Mouse (Mus musculus) CH12.LX (cell line): ENCODE results near the gene Itgam. TPM values are rescaled to one million over a fixed set of nuclear protein-coding genes. Genes with fewer than 3 reads are reported as not detected.

ENCODE experiments used
- DNase-seq: peaks from one replicate; pipeline ENCODE4 v3.0.0-alpha.2; 2013; ENCODE audit errors: extremely low read depth
- H3K27ac ChIP-seq: 2 replicates; pipeline ENCODE4 v1.5.1; 2012; ENCODE audit warnings: low read depth, mild to moderate bottlenecking, control low read depth, moderate library complexity; ENCODE audit not compliant: insufficient read depth
- H3K27me3 ChIP-seq: replicated peaks from 2 replicates; pipeline ENCODE3; 2012; ENCODE audit warnings: inconsistent platforms
- H3K36me3 ChIP-seq, 2 experiments: replicated peaks in 1 of 2; 2 replicates each; pipeline versions ENCODE3 to v1.6.1; 2012; ENCODE audit warnings: inconsistent platforms in 1 of 2, low read length in 1 of 2, mild to moderate bottlenecking in 1 of 2, mixed read lengths in 1 of 2, moderate library complexity in 1 of 2; ENCODE audit not compliant: control insufficient read depth in 1 of 2, insufficient read depth in 1 of 2
- H3K4me1 ChIP-seq, 2 experiments: 2 replicates each; pipeline ENCODE4 v1.6.1; 2012; ENCODE audit warnings: inconsistent platforms in 1 of 2, moderate library complexity in 1 of 2; ENCODE audit not compliant: insufficient read depth in 2 of 2, control insufficient read depth in 1 of 2
- H3K4me2 ChIP-seq: 2 replicates; pipeline ENCODE4 v1.6.1; 2012; ENCODE audit warnings: low read depth, mild to moderate bottlenecking, control low read depth; ENCODE audit not compliant: poor library complexity, insufficient read depth, severe bottlenecking
- H3K4me3 ChIP-seq, 3 experiments: fragments of 150-350 bp in 1 of 3; sonication (generic) in 1 of 3; replicated peaks in 1 of 3; 2 replicates each; pipeline versions ENCODE3 to v1.5.1; 2011 to 2012; ENCODE audit warnings: low read depth in 2 of 3, low read length in 2 of 3, mild to moderate bottlenecking in 2 of 3, moderate library complexity in 2 of 3, control low read depth in 1 of 3, improper control_type of control experiment in 1 of 3, inconsistent platforms in 1 of 3, mixed read lengths in 1 of 3; ENCODE audit not compliant: poor library complexity in 1 of 3
- H3K79me2 ChIP-seq: replicated peaks from 2 replicates; pipeline ENCODE4 v1.6.1; 2012; ENCODE audit warnings: mild to moderate bottlenecking, moderate library complexity; ENCODE audit not compliant: control insufficient read depth, poor library complexity, insufficient read depth, severe bottlenecking; ENCODE audit errors: extremely low read depth
- H3K9ac ChIP-seq: 2 replicates; pipeline ENCODE4 v1.6.1; 2012; ENCODE audit warnings: low read depth, mild to moderate bottlenecking, control low read depth, moderate library complexity; ENCODE audit not compliant: insufficient read depth
- H3K9me3 ChIP-seq: replicated peaks from 2 replicates; pipeline ENCODE3; 2012; ENCODE audit warnings: low read length, inconsistent platforms, mixed read lengths
- CHD1 ChIP-seq: IDR thresholded peaks from 2 replicates; pipeline ENCODE4 v1.6.1; 2012; ENCODE audit warnings: low read depth, low read length, improper control_type of control experiment, inconsistent platforms
- CHD2 ChIP-seq: IDR thresholded peaks from 2 replicates; pipeline ENCODE4 v1.6.1; 2011; ENCODE audit warnings: low read length, improper control_type of control experiment
- CTCF ChIP-seq, 2 experiments: IDR thresholded peaks in 1 of 2; conservative IDR thresholded peaks in 1 of 2; 2 replicates each; pipeline ENCODE4 v1.5.1; 2011 to 2012; ENCODE audit warnings: low read depth in 2 of 2, low read length in 2 of 2, improper control_type of control experiment in 1 of 2, inconsistent platforms in 1 of 2, mild to moderate bottlenecking in 1 of 2, moderate library complexity in 1 of 2
- E2F4 ChIP-seq: IDR thresholded peaks from 2 replicates; pipeline ENCODE4 v1.6.1; 2011; ENCODE audit warnings: low read depth, low read length, improper control_type of control experiment; ENCODE audit not compliant: insufficient replicate concordance
- ELF1 ChIP-seq: IDR thresholded peaks from 2 replicates; pipeline ENCODE4 v1.6.1; 2014; ENCODE audit warnings: low read depth, mild to moderate bottlenecking, inconsistent platforms, low read length, improper control_type of control experiment
- EP300 ChIP-seq: IDR thresholded peaks from 2 replicates; pipeline ENCODE4 v1.6.1; 2011; ENCODE audit warnings: low read length, improper control_type of control experiment
- GABPA ChIP-seq: IDR thresholded peaks from 2 replicates; pipeline ENCODE4 v1.6.1; 2012; ENCODE audit warnings: low read depth, low read length, improper control_type of control experiment, inconsistent platforms; ENCODE audit not compliant: insufficient replicate concordance
- IRF4 ChIP-seq: IDR thresholded peaks from 2 replicates; pipeline ENCODE4 v1.6.1; 2014; ENCODE audit warnings: low read depth, mild to moderate bottlenecking, inconsistent platforms, low read length, improper control_type of control experiment
- JUN ChIP-seq: IDR thresholded peaks from 2 replicates; pipeline ENCODE4 v1.6.1; 2011; ENCODE audit warnings: low read depth, mild to moderate bottlenecking, low read length, improper control_type of control experiment, moderate library complexity; ENCODE audit not compliant: insufficient read depth
- JUND ChIP-seq: conservative IDR thresholded peaks from 2 replicates; pipeline ENCODE4 v1.6.1; 2011; ENCODE audit warnings: low read depth, low read length, improper control_type of control experiment
- MAX ChIP-seq: IDR thresholded peaks from 2 replicates; pipeline ENCODE4 v1.6.1; 2011; ENCODE audit warnings: low read length, improper control_type of control experiment
- MEF2A ChIP-seq: IDR thresholded peaks from 2 replicates; pipeline ENCODE4 v1.6.1; 2014; ENCODE audit warnings: low read depth, mild to moderate bottlenecking, inconsistent platforms, low read length, improper control_type of control experiment, borderline replicate concordance
- PAX5 ChIP-seq: IDR thresholded peaks from 2 replicates; pipeline ENCODE4 v1.6.1; 2012; ENCODE audit warnings: low read length, inconsistent platforms, mixed read lengths
- POLR2A ChIP-seq: IDR thresholded peaks from 2 replicates; pipeline ENCODE4 v1.6.1; 2011; ENCODE audit warnings: low read depth, mild to moderate bottlenecking, improper control_type of control experiment, low read length
- POLR2AphosphoS2 ChIP-seq: IDR thresholded peaks from 2 replicates; pipeline ENCODE4 v1.6.1; 2011; ENCODE audit warnings: low read depth, low read length, improper control_type of control experiment
- RAD21 ChIP-seq: IDR thresholded peaks from 2 replicates; pipeline ENCODE4 v1.6.1; 2011; ENCODE audit warnings: low read depth, mild to moderate bottlenecking, low read length, improper control_type of control experiment, moderate library complexity
- RCOR1 ChIP-seq: conservative IDR thresholded peaks from 2 replicates; pipeline ENCODE4 v1.6.1; 2012; ENCODE audit warnings: low read depth, mild to moderate bottlenecking, inconsistent platforms, low read length, improper control_type of control experiment
- SIN3A ChIP-seq: IDR thresholded peaks from 2 replicates; pipeline ENCODE4 v1.6.1; 2012; ENCODE audit warnings: low read length, improper control_type of control experiment, inconsistent platforms
- SMC3 ChIP-seq: IDR thresholded peaks from 2 replicates; pipeline ENCODE4 v1.6.1; 2011; ENCODE audit warnings: low read depth, low read length, improper control_type of control experiment
- TBP ChIP-seq: conservative IDR thresholded peaks from 2 replicates; pipeline ENCODE4 v1.6.1; 2011; ENCODE audit warnings: low read depth, low read length, improper control_type of control experiment
- USF2 ChIP-seq: conservative IDR thresholded peaks from 2 replicates; pipeline ENCODE4 v1.6.1; 2011; ENCODE audit warnings: low read depth, low read length, improper control_type of control experiment
- ZC3H11A ChIP-seq: IDR thresholded peaks from 2 replicates; pipeline ENCODE4 v1.6.1; 2012; ENCODE audit warnings: low read depth, mild to moderate bottlenecking, inconsistent platforms, low read length, improper control_type of control experiment
- ZMIZ1 ChIP-seq: IDR thresholded peaks from 2 replicates; pipeline ENCODE4 v1.6.1; 2012; ENCODE audit warnings: low read depth, mild to moderate bottlenecking, inconsistent platforms, low read length, improper control_type of control experiment
- ZNF384 ChIP-seq: IDR thresholded peaks from 2 replicates; pipeline ENCODE4 v1.6.1; 2012; ENCODE audit warnings: low read depth, low read length, improper control_type of control experiment, inconsistent platforms
- dilution Hi-C: fragments of 300-500 bp; cut with MboI; formaldehyde crosslinking; loops from 2 replicates; pipeline ENCODE4 v1.14.3; 2020; ENCODE audit warnings: low sequenced_read_pairs; ENCODE audit not compliant: extremely low pct_unique_long_range_greater_than_20kb, extremely low pct_ligation_motif_present
- in situ Hi-C: fragments of 300-500 bp; cut with MboI; formaldehyde crosslinking; loops from 3 replicates; pipeline ENCODE4 v1.14.3; 2019; ENCODE audit warnings: low sequenced_read_pairs, low pct_ligation_motif_present, low pct_unique_long_range_greater_than_20kb, mixed read lengths
- polyA plus RNA-seq: library from polyadenylated mRNA; unstranded; fragments of >175 nt; gene quantifications from 2 replicates; pipeline ENCODE4 v1.2.1, GENCODE M21; 2012; ENCODE audit warnings: low read depth; ENCODE audit not compliant: insufficient read length
- total RNA-seq, 2 experiments: library from RNA; depleted of rRNA; stranded (reverse); fragments of 300-350 nt in 1 of 2; fragments of >200 nt in 1 of 2; gene quantifications; 2 replicates each; pipeline ENCODE4 v1.2.3; 2012 to 2014

The Itgam gene
- total and polyA plus RNA-seq, 3 experiments = 0.13 to 1.1 (median 0.48) TPM

GRCm38 (mm10) chr7:128071816-128072215 is 9.4 kb downstream of the Itgam start:
- H3K9ac ChIP-seq = no peak overlapping the region
- H3K27ac ChIP-seq = no peak overlapping the region
- no peaks in the 10 kb centered on the region for H3K36me3 ChIP-seq
- H3K79me2 ChIP-seq = no peaks in the 10 kb centered on the region
- H3K27me3 ChIP-seq = no peaks in the 10 kb centered on the region
- dilution Hi-C loops = no loop called here
- H3K4me3 ChIP-seq = no peak overlapping the region
- peaks cover 2 to 19% of the 10 kb centered on the region in 2 experiments; a peak in 2 of 4 replicates for H3K4me1 ChIP-seq
- no peak overlapping the region for H3K4me2 ChIP-seq
- TF ChIP-seq CTCF (conservative IDR thresholded peaks at IDR 0.05 in 1 of 2, IDR thresholded peaks at IDR 0.05 in 1 of 2; ENCODE audit: low read depth in 2 of 2, low read length in 2 of 2) (no peak), JUN (no peak), JUND (no peak)
- in situ Hi-C loops = no loop called here
- H3K9me3 ChIP-seq = no peaks in the 10 kb centered on the region
- no peak for DNase-seq

- no peaks in the 10 kb centered on the region for H3K79me2 ChIP-seq
- H3K36me3 ChIP-seq = no peaks in the 10 kb centered on the region
- H3K4me2 ChIP-seq = no peak overlapping the region
- no peak overlapping the region for H3K9ac ChIP-seq
- peaks cover 0 to 5% of the 10 kb centered on the region in 2 experiments; a peak in 2 of 4 replicates for H3K4me1 ChIP-seq
- H3K9me3 ChIP-seq = no peaks in the 10 kb centered on the region
- TF ChIP-seq CHD2 (peak; percentile 57), CHD1 (no peak)
- H3K27ac ChIP-seq = no peak overlapping the region
- no peak for DNase-seq
- peaks cover 5% of the 10 kb centered on the region for H3K27me3 ChIP-seq
- no peak overlapping the region for H3K4me3 ChIP-seq
- in situ Hi-C loops = no loop called here
- dilution Hi-C loops = no loop called here
Observed at GRCm38 (mm10) chr7:128080012-128080411, 17.6 kb downstream of the Itgam start.

- Histone ChIP-seq H3K27me3 (peaks cover 11% of the 10 kb centered on the region), H3K4me2 (no peak overlapping the region), H3K27ac (no peak overlapping the region), H3K9me3 (no peaks in the 10 kb centered on the region), H3K4me3 (no peak overlapping the region), H3K4me1 (peaks cover 0 to 7% of the 10 kb centered on the region in 2 experiments; a peak in 2 of 4 replicates), H3K36me3 (no peaks in the 10 kb centered on the region), H3K9ac (no peak overlapping the region), H3K79me2 (no peaks in the 10 kb centered on the region)
- in situ Hi-C loops (no loop called here), dilution Hi-C loops (no loop called here)
- TF ChIP-seq POLR2A = no peak
- no peak for TF ChIP-seq SIN3A
- TF ChIP-seq ELF1 = no peak
- no peak for TF ChIP-seq RCOR1
- no peak for TF ChIP-seq TBP
- TF ChIP-seq ZMIZ1 = no peak
- TF ChIP-seq CTCF (conservative IDR thresholded peaks at IDR 0.05 in 1 of 2, IDR thresholded peaks at IDR 0.05 in 1 of 2; ENCODE audit: low read depth in 2 of 2, low read length in 2 of 2) = no peak
- TF ChIP-seq EP300 = no peak
- no peak for TF ChIP-seq IRF4
- no peak for TF ChIP-seq ZNF384
- no peak for TF ChIP-seq RAD21
- TF ChIP-seq E2F4 = no peak
- TF ChIP-seq POLR2AphosphoS2 = no peak
- TF ChIP-seq GABPA = no peak
- TF ChIP-seq USF2 = no peak
- TF ChIP-seq SMC3 = no peak
- TF ChIP-seq PAX5 = no peak
- TF ChIP-seq MEF2A = no peak
- TF ChIP-seq ZC3H11A = no peak
- TF ChIP-seq MAX = no peak
- no peak for DNase-seq
Observed at GRCm38 (mm10) chr7:128089141-128089540, 26.7 kb downstream of the Itgam start.
